Mouse (Mus musculus): ENCODE measurements around the gene Gipc1.

The Gipc1 gene

GRCm38 (mm10) chr8:83684517-83684916 lies 32.0 kb downstream of the Gipc1 start:
- no peak for DNase-seq

DNA sequence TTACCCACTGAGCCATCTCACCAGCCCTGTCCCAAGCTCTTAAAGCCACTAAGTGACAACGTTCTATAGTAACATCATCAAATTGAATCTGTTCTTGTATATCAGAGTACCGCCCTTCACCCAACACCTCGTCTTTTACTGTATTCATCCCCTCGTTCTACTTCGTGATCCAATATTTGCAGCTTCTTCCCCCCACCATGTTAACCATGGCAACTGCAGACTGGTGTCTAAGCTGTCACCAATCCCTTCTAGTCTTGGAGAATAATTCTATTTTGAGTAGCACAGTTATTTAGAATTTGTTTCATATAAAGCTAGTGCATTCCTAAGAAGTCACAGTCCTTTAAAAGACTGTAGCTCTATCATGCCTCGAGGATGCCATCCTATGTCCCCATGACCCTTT lies 36.8 kb downstream of the Gipc1 start:
- no peak for DNase-seq

GRCm38 (mm10) chr8:83693609-83694236 lies 41.2 kb downstream of the Gipc1 start:
- DNase-seq, result no peak

GRCm38 (mm10) chr8:83694369-83695160 lies 42.1 kb downstream of the Gipc1 start:
- DNase-seq, result no peak

- no peak for DNase-seq
These were observed 43.1 kb downstream of the Gipc1 start for GRCm38 (mm10) chr8:83695351-83696106.

- DNase-seq, result no peak
These were observed 45.1 kb downstream of the Gipc1 start for GRCm38 (mm10) chr8:83697374-83698220.

DNA sequence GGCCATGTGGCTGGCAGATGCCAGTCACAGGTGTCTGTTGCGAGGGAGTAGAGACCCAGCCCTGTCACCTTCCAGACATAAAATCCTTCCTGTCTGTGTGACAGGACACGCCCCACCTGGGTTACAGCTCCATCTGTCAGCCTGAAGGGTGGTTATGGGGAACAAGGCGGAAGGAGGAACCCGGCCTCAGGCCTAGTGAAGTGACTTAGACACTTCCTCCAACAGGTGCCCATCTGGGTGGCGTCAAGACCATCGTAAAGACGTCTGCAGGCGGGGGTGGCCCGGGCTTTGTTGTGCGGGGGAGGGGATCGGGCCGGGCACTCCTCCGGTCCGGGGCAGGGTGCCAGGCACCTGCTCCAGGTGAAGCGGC lies 45.8 kb downstream of the Gipc1 start:
- DNase-seq, result peak; percentile 40

GRCm38 (mm10) chr8:83698661-83699453 lies 46.4 kb downstream of the Gipc1 start, which contains the start of gene Pkn1:
Pkn1 (minus strand) TSS chr8:83699179.
- DNase-seq, result peak; percentile 71

DNA sequence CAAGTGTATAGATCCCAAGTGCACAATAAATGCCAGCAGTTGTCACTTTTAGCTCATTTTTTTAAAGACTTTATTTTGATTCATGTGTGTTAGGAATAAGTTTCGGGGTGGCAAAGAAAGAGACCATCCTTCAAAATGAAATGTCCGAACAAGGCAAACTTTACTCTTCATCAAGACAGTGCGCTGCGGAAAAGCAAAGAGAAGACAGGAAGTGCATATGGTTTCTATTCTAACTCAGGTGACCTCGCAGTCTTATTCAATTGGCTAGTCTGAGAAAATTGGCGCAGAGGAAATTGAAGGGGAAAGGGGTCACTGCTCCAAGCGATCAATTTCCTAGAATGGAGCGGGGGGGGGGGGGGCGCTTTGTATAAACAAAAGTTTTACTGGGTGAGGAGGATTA lies 47.1 kb downstream of the Gipc1 start:
- DNase-seq, result no peak

DNA sequence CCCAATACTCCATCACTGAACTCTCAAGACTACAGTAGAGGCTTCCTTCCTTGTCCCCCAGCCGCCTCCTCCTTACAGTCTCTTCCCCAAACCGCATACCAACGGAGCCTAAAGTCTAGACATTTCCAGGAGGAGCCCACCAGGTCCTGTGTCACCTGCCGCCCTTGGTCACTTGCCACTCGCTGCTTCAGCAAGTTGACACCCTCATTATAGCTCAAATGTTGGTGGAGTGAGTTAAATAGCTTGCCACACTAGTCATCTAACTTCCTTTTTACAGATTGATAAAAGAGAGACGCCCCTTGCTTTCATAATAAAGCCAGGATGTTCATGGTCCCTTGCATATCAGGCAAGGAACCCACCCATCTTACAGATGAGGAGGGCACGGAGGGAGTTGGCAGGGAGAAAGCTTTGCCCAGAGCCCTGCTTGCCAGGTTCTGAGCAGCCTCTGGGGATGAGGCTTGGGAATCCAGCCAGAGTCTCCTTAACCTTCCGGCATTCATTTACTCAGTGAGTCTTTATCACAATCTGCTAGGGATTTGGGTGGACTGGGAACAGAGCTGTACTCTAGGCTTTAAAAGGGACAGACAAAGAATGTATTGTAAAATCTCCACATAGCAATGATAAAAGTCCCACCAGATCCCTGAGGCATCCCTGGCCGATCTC lies 48.1 kb downstream of the Gipc1 start:
- DNase-seq, result no peak

- no peak for DNase-seq
These were observed 50.9 kb downstream of the Gipc1 start for GRCm38 (mm10) chr8:83703426-83703825.

DNA sequence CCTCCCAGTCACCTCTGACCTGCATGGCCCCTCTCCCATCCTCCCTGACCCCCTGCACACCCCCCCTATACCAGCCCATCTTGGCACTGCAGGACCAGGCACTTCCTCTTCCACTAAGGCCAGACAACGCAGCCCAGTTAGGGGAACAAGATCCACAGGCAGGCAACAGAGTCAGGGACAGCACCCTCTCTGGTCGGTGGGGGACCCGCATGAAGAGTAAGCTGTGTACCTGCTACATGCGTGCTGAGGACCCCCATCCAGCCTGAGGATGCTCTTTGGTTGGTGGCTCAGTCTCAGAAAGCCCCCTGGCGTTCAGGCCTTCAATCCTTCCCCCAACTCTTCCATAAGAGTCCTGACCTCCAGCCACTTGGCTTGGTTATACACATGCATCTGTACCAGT lies 53.9 kb downstream of the Gipc1 start:
- no peak for DNase-seq

DNA sequence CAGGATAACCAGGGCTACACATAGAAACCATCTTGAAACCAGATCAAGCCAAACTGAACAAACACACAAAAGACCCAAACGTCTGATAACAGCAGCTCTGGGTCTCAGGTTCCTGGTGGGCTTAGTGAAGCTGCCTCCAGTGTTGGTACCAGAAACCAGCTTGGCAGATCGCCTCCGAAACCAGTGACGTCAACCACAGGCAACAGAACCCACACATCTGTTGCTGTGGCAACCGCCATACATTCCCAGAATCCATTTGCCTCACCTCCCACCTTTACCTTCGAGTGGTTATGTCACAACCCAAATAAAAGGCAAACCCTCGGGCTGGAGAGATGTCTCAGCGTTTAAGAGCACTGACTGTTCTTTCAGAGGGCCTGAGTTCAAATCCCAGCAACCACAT lies 55.1 kb downstream of the Gipc1 start:
- no peak for DNase-seq
